Mouse (Mus musculus) heart, postnatal 0 days (tissue): ENCODE results near the gene Dctn3. TPM values are rescaled to one million over a fixed set of nuclear protein-coding genes. Genes with fewer than 3 reads are reported as not detected.

ENCODE experiments used
- ATAC-seq: fragments of 200-750 bp; cut with Nextera tagmentation; 2 replicates; pipeline ENCODE4 v1.8.0; 2017; ENCODE audit warnings: low read depth, moderate number of reproducible peaks, moderate library complexity; ENCODE audit not compliant: insufficient read depth
- DNase-seq: peaks from one replicate; pipeline ENCODE4 v3.0.0-alpha.2; 2016; ENCODE audit warnings: low spot score
- H3K27ac ChIP-seq: fragments of 300-500 bp; sonication (generic); 2 replicates; pipeline ENCODE4 v1.5.1; 2014; ENCODE audit warnings: low read depth, mild to moderate bottlenecking
- H3K27me3 ChIP-seq: fragments of 300-500 bp; sonication (generic); 2 replicates; pipeline ENCODE4 v1.6.1; 2014; ENCODE audit warnings: low read length, mixed read lengths; ENCODE audit not compliant: control insufficient read depth, insufficient read depth
- H3K36me3 ChIP-seq: fragments of 300-500 bp; sonication (generic); replicated peaks from 2 replicates; pipeline ENCODE4 v1.6.1; 2014; ENCODE audit warnings: low read length, mixed read lengths; ENCODE audit not compliant: control insufficient read depth, insufficient read depth
- H3K4me1 ChIP-seq: fragments of 300-500 bp; sonication (generic); 2 replicates; pipeline ENCODE4 v1.6.1; 2014; ENCODE audit warnings: antibody characterized with exemption; ENCODE audit not compliant: control insufficient read depth, insufficient read depth
- H3K4me2 ChIP-seq: fragments of 300-500 bp; sonication (generic); 2 replicates; pipeline ENCODE4 v1.6.1; 2014; ENCODE audit warnings: low read depth, mild to moderate bottlenecking, low read length, moderate library complexity
- H3K4me3 ChIP-seq: fragments of 300-500 bp; sonication (generic); 2 replicates; pipeline ENCODE4 v1.5.1; 2014; ENCODE audit warnings: low read depth, low read length
- H3K9ac ChIP-seq: fragments of 300-500 bp; sonication (generic); replicated peaks from 2 replicates; pipeline ENCODE4 v1.6.1; 2014; ENCODE audit warnings: low read depth, low read length, mixed read lengths
- H3K9me3 ChIP-seq: fragments of 300-500 bp; sonication (generic); replicated peaks from 2 replicates; pipeline ENCODE4 v1.6.1; 2016; ENCODE audit warnings: low read length; ENCODE audit not compliant: control insufficient read depth
- CTCF ChIP-seq: IDR thresholded peaks from 2 replicates; pipeline ENCODE4 v1.5.1; 2016; ENCODE audit warnings: antibody characterized with exemption, control low read depth, low read depth
- EP300 ChIP-seq: IDR thresholded peaks from 2 replicates; pipeline ENCODE4 v1.6.1; 2016; ENCODE audit warnings: antibody characterized with exemption, low read depth
- WGBS: fragments of 180-500 bp; shearing (Covaris S2); extraction: QIAGEN DNeasy Blood & Tissue Kit; methylation state at CpG from one replicate; pipeline ENCODE4 v1.1.7; 2014; 5-methylcytosine and 5-hydroxymethylcytosine counted together
- polyA plus RNA-seq: library from polyadenylated mRNA; unstranded; fragments of >200 nt; fragmentation: Nextera tagmentation; extraction: Ambion mirVana; gene quantifications from 2 replicates; pipeline ENCODE4 v1.2.1, GENCODE M21; 2015
- total RNA-seq: library from RNA; depleted of rRNA; stranded (reverse); fragments of >200 nt; gene quantifications from 2 replicates; pipeline ENCODE4 v1.2.3, GENCODE M21; 2014; ENCODE audit warnings: low replicate concordance

The Dctn3 gene
- total and polyA plus RNA-seq, 2 experiments from 2014 or later = 121 to 161 TPM

DNA sequence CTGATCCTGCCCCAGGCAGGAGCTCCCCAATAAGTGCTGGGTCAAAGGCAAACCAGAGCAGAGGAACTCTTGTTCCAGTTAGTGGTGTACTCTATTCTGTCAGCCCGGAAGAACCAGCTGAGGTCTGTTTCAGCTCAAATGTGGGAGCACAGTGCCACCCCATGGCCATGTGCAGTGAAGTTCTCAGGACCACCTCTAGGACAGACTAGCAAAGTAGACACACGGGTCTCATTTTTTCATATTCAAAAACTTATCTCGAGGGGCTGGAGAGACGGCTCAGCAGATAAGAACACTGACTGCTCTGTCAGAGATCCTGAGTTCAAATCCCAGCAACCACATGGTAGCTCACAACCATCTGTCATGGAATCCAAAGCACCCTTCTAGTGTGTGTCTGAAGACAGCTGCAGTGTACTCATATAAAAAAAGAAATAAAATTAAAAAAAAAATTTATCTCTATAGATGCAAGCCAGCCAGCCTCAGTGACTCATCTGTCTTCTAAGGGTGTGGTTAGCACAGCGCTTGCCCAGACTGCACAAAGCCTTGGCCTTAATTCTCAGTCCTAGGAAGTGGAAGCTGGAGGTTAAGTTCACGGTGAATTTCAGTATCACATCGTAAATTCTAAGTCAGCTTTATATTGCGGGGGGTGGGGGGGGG lies 14.8 kb upstream of the Dctn3 start:
- H3K9me3 ChIP-seq = no peaks in the 10 kb centered on the region
- H3K9ac ChIP-seq = no peak overlapping the region
- H3K4me1 ChIP-seq = peaks cover 14% of the 10 kb centered on the region
- peak; percentile 67 for DNase-seq
- no peak overlapping the region for H3K4me2 ChIP-seq
- no peak overlapping the region for H3K27ac ChIP-seq
- TF ChIP-seq EP300 = no peak
- peak; percentile 83 for TF ChIP-seq CTCF
- peaks cover 10% of the 10 kb centered on the region; the same call in 1 of the 2 replicates for H3K36me3 ChIP-seq
- WGBS = 35% methylated on average over 8 of the region's 8 CpGs
- H3K4me3 ChIP-seq = no peak overlapping the region
- peak; percentile 59 for ATAC-seq
- 0 out of 2 replicates have a peak, but pooled peaks cover 8% of the 10 kb centered on the region for H3K27me3 ChIP-seq

DNA sequence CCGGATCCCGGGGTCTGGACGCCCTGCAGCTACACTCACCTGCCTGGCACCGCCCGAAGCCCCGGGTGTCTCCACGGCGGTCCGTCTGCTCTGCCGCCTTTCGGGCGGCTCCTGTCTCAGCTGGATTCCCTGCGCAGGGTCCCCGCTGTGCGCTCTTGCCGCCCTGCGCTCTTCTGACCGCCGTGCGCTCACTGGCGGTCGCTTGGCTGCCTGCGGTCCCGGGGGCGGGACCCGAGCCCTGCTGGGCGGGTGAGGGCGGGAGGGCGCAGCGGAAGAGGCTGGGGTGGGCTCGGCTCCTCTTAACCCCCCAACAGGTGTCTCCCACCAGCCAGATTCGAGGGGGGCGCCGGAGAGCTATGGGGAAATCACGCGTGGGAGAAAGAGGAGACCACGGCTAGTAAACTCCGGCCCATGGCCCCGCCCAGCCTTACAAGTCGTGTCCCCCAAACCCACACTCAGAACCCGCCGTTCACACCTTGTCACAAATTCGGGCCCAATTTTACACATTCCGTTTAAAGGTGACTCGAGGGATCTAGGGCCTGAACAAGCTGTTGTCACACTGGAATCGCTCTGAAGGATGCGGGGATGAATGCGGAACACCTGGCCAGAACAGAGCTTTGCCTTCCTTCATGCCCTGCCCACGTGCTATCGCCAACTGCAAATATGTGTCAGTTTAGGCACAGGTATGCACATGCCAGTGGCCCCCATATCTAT lies 8.2 kb upstream of the Dctn3 start, which contains the start of gene Arid3c:
TSS of gene Arid3c (minus strand) at position 91 of the 714 bp plus-strand sequence.
- peaks cover 68% of the 10 kb centered on the region for H3K27me3 ChIP-seq
- H3K9me3 ChIP-seq = no peaks in the 10 kb centered on the region
- H3K4me3 ChIP-seq = peak within 1 kb of the TSS; percentile 46

DNA sequence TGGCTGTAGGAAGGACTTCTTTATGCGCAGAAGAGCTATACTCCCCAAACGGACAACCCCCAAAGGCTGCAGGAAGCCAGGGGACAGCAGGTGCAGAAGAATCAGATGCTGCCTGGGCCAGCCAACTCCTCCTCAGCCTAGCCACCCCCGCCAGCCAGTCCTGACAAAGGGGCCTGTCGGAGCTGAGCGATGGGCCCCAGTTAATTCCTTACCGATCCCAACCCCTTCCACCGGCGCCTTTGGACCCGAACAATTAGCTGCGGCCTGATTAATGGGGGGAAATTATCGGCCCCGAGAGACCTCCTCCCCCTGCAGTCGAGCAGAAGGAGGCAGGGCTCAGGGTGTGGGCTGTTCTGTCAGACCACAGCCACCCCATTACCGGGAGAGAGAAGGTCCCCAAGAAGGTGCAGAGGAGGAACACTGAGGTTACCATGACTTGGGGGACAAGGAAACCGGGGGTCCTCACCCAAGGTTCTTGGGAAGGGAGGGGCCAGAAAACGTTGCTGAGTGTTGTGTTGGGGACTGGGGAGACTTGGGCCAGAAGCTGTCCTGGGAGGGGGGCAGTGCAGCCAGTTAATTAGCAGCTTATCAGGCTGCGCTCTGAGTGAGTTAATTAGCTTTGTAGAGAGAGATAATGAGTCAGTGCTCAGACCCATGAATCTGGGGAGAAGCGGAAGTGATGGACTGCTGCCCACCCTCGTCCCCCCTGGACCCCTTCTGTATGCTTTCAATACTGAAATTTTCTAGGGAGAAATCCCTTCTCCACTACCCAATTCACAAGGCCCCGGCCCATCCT lies 4.1 kb upstream of the Dctn3 start:
- H3K4me1 ChIP-seq = peaks cover 17% of the 10 kb centered on the region
- no peaks in the 10 kb centered on the region for H3K9me3 ChIP-seq
- peaks cover 80% of the 10 kb centered on the region for H3K27me3 ChIP-seq
- no peak for ATAC-seq
- H3K9ac ChIP-seq = no peak overlapping the region
- H3K36me3 ChIP-seq = no peaks in the 10 kb centered on the region
- 19% methylated on average over 20 of the region's 20 CpGs for WGBS
- TF ChIP-seq CTCF = no peak
- TF ChIP-seq EP300 = no peak
- no peak for DNase-seq
- H3K4me2 ChIP-seq = no peak overlapping the region
- no peak overlapping the region for H3K27ac ChIP-seq
- no peak overlapping the region for H3K4me3 ChIP-seq

More for the DNA sequence above, 8.2 kb upstream of the Dctn3 start, which contains the start of gene Arid3c:
- Histone ChIP-seq H3K9ac (no peak within 1 kb of the TSS), H3K4me1 (0 out of 2 replicates have a peak, but pooled peaks cover 8% of the 10 kb centered on the region), H3K36me3 (no peaks in the 10 kb centered on the region), H3K4me2 (peak within 1 kb of the TSS; percentile 62), H3K27ac (no peak within 1 kb of the TSS)
- WGBS = 2% methylated on average over 44 of the region's 50 CpGs
- DNase-seq (no peak), ATAC-seq (peak; percentile 52; the same call in 1 of the 2 replicates)
- TF ChIP-seq EP300 (no peak), CTCF (no peak)

DNA sequence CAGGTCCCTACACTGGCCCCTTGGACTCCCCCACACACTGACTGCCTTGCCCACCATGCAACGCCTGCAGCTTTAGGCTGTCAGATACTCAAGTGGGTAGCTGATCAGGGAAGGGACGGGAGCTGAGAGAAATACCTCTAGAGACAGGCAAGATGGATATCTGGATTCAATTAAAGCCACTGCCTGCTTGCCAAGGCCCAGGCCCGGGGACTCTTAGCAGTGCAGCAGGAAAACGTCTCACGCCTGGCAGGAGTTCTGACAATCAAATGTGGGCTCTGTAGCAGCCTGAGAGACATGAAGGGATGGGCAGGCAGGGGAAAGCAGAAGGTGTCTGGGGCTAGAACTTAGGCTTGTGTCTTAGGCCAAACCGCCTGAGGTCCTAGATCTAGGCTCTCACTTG lies 6.1 kb downstream of the Dctn3 start:
- Histone ChIP-seq H3K9me3 (no peaks in the 10 kb centered on the region), H3K4me2 (no peak overlapping the region), H3K4me3 (no peak overlapping the region), H3K27ac (no peak overlapping the region), H3K27me3 (no peaks in the 10 kb centered on the region), H3K4me1 (peaks cover 16% of the 10 kb centered on the region), H3K36me3 (peaks cover 39% of the 10 kb centered on the region), H3K9ac (no peak overlapping the region)
- DNase-seq (no peak), ATAC-seq (no peak)
- 53% methylated on average over 6 of the region's 6 CpGs for WGBS
- TF ChIP-seq CTCF (no peak), EP300 (no peak)

DNA sequence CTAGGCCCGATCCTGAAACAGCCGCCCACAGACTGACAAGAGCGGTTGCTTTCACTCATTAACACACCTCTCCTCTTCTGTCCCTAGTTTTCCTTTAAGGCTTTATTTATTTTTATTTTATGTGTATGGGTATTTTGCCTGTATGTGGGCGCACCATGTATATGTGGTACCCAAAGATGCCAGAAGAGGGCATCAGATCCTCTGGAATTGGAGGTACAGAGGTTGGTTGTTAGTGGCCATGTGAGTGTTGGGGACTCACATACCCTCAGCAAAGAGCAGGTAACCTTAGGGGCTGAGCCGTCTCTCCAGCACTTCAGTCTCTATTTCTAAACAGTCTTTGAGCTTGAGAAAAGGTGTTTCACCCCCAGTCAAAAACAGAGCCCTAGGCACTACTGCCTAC lies 7.4 kb downstream of the Dctn3 start:
- H3K27ac ChIP-seq = no peak overlapping the region
- H3K9me3 ChIP-seq = no peaks in the 10 kb centered on the region
- DNase-seq (no peak), ATAC-seq (no peak)
- H3K9ac ChIP-seq = no peak overlapping the region
- H3K4me1 ChIP-seq = peaks cover 18% of the 10 kb centered on the region
- no peaks in the 10 kb centered on the region for H3K27me3 ChIP-seq
- H3K4me3 ChIP-seq = no peak overlapping the region
- 87% methylated on average over 5 of the region's 5 CpGs for WGBS
- TF ChIP-seq EP300 = no peak
- TF ChIP-seq CTCF = peak; percentile 57
- H3K4me2 ChIP-seq = no peak overlapping the region
- peaks cover 44% of the 10 kb centered on the region for H3K36me3 ChIP-seq
